In genomic region chr12:70978345-70978744, GRCm38 (mm10) we compare ENCODE assay signal across 20 mouse cellular contexts. TPM values are rescaled to one million over a fixed set of nuclear protein-coding genes. Genes with fewer than 3 reads are reported as not detected.
DNase-seq lines count a peak whose midpoint lies in the region; ATAC-seq and TF ChIP-seq lines count a peak whose summit lies in the region.
"Had no signal": no experiment of that assay in that cellular context is flagged by ENCODE, and none has a peak within 500 bp of the region (broad histone marks: within the 10 kb centered on the region; RNA-seq: fewer than 3 reads in every experiment).

No protein-coding gene starts in this region.

- peaks cover 90% of the 10 kb centered on the region for H3K79me2 ChIP-seq in C2C12 (ENCODE audit: control insufficient read depth, insufficient read depth)

- no peak for DNase-seq in frontal cortex, adult 2 months (ENCODE audit: extremely low spot score in 1 of 2, low spot score in 1 of 2)
- DNase-seq in kidney, postnatal 25 days: no peak
- DNase-seq: adrenal gland, postnatal 10 days; cerebellum, adult 11 months; cerebellum, adult 8-10 months; cerebellum, postnatal 14 days; embryo, embryonic 11 days; forebrain, postnatal 0 days; heart, postnatal 36 days had no signal

- no peak overlapping the region for H3K4me3 ChIP-seq in intestine, postnatal 0 days (ENCODE audit: low read depth, low read length)
- H3K4me3 ChIP-seq in intestine, embryonic 15.5 days (replicated peaks): no peak overlapping the region
- no peak overlapping the region for H3K4me3 ChIP-seq in C2C12 (ENCODE audit: insufficient read depth, poor library complexity, severe bottlenecking)
- H3K4me3 ChIP-seq: embryonic facial prominence, embryonic 15.5 days; erythroblast, embryonic 14.5 days; forebrain, embryonic 12.5 days; heart, embryonic 13.5 days; hindbrain, embryonic 15.5 days had no signal

- H3K4me1 ChIP-seq in intestine, postnatal 0 days (replicated peaks; ENCODE audit: control insufficient read depth, insufficient read depth, low read length): 0 out of 2 replicates have a peak, but pooled peaks cover 4% of the 10 kb centered on the region
- H3K4me1 ChIP-seq in intestine, embryonic 15.5 days (replicated peaks): 0 out of 2 replicates have a peak, but pooled peaks cover 6% of the 10 kb centered on the region

- H3K27ac ChIP-seq in intestine, postnatal 0 days (ENCODE audit: low read depth, low read length): no peak overlapping the region
- no peak overlapping the region for H3K27ac ChIP-seq in intestine, embryonic 15.5 days
- H3K27ac ChIP-seq: embryonic facial prominence, embryonic 15.5 days; forebrain, embryonic 12.5 days; heart, embryonic 13.5 days; hindbrain, embryonic 15.5 days had no signal

- H3K27me3 ChIP-seq in intestine, postnatal 0 days (replicated peaks; ENCODE audit: control insufficient read depth, insufficient read depth, low read length): no peaks in the 10 kb centered on the region
- H3K27me3 ChIP-seq in intestine, embryonic 15.5 days (replicated peaks): no peaks in the 10 kb centered on the region
- no peaks in the 10 kb centered on the region for H3K27me3 ChIP-seq in C2C12 (ENCODE audit: control insufficient read depth, insufficient read depth, insufficient read length)
- H3K27me3 ChIP-seq: embryonic facial prominence, embryonic 15.5 days; forebrain, embryonic 12.5 days; heart, embryonic 13.5 days; hindbrain, embryonic 15.5 days had no signal

- peaks cover 79% of the 10 kb centered on the region for H3K79me3 ChIP-seq in C2C12 (ENCODE audit: low read depth)

- H3ac ChIP-seq in C2C12 (ENCODE audit: control insufficient read depth, insufficient read length, low read depth): no peak overlapping the region

- no peak overlapping the region for H3K4me2 ChIP-seq in intestine, postnatal 0 days (replicated peaks; ENCODE audit: low read depth)
- H3K4me2 ChIP-seq in intestine, embryonic 15.5 days (replicated peaks): no peak overlapping the region
- H3K4me2 ChIP-seq: embryonic facial prominence, embryonic 15.5 days; forebrain, embryonic 12.5 days; heart, embryonic 13.5 days; hindbrain, embryonic 15.5 days had no signal

- 35% methylated on average over 7 of the region's 7 CpGs for WGBS in intestine, postnatal 0 days
- 77% methylated on average over 7 of the region's 7 CpGs for WGBS in intestine, embryonic 15.5 days

- H3K36me3 ChIP-seq in intestine, postnatal 0 days (ENCODE audit: control insufficient read depth, insufficient read depth): peaks cover 16% of the 10 kb centered on the region; the same call in 1 of the 2 replicates
- H3K36me3 ChIP-seq in intestine, embryonic 15.5 days: peaks cover 2% of the 10 kb centered on the region; the same call in 1 of the 2 replicates
- peaks cover 49% of the 10 kb centered on the region for H3K36me3 ChIP-seq in C2C12 (ENCODE audit: control insufficient read depth, insufficient read depth)

- H3K9me3 ChIP-seq in intestine, postnatal 0 days (ENCODE audit: control insufficient read depth): no peaks in the 10 kb centered on the region
- no peaks in the 10 kb centered on the region for H3K9me3 ChIP-seq in intestine, embryonic 15.5 days
- H3K9me3 ChIP-seq: embryonic facial prominence, embryonic 15.5 days; forebrain, embryonic 12.5 days; G1E; heart, embryonic 13.5 days; hindbrain, embryonic 15.5 days had no signal

- no peak overlapping the region for H3K9ac ChIP-seq in intestine, postnatal 0 days (ENCODE audit: low read depth, low read length)
- no peak overlapping the region for H3K9ac ChIP-seq in intestine, embryonic 15.5 days
- H3K9ac ChIP-seq: embryonic facial prominence, embryonic 15.5 days; forebrain, embryonic 12.5 days; forebrain, postnatal 0 days; heart, embryonic 13.5 days; hindbrain, embryonic 15.5 days had no signal

- TF ChIP-seq CTCF in intestine, postnatal 0 days (IDR thresholded peaks at IDR 0.05; ENCODE audit: low read depth): peak; percentile 13; the same call in 1 of the 2 replicates
- no peak for TF ChIP-seq CTCF in C2C12 (IDR thresholded peaks at IDR 0.05; ENCODE audit: control insufficient read depth, insufficient read depth, insufficient read length)

- peak; percentile 27 for ATAC-seq in intestine, postnatal 0 days
- no peak for ATAC-seq in intestine, embryonic 15.5 days
- peak; percentile 23 for ATAC-seq in granulocyte monocyte progenitor cell, adult 5-6 weeks (replicated peaks; ENCODE audit: poor library complexity, severe bottlenecking)
- ATAC-seq: CD4-positive, CD25-positive, alpha-beta regulatory T cell, adult 4 months; forebrain, postnatal 0 days had no signal

TF ChIP-seq in C2C12, 6 proteins besides CTCF, POLR2A, EP300 and RAD21:
- TF ChIP-seq MAX (IDR thresholded peaks at IDR 0.05) (no peak), MYOD1 (IDR thresholded peaks at IDR 0.05; ENCODE audit: control insufficient read depth, insufficient read length, low read depth) (no peak), CEBPB (IDR thresholded peaks at IDR 0.05; ENCODE audit: low read depth) (peak; percentile 64), USF1 (IDR thresholded peaks at IDR 0.05; ENCODE audit: low read depth) (no peak), FOSL1 (IDR thresholded peaks at IDR 0.05; ENCODE audit: insufficient read depth, low read length, poor library complexity, severe bottlenecking) (no peak)

RNA-seq across cellular contexts. Expression of gene Psma3, which starts 3.9 kb away (rescaled TPM):
- polyA plus RNA-seq in intestine, postnatal 0 days (2015; fragmentation: Nextera tagmentation; extraction: Ambion mirVana): 365 and 387 TPM in 2 replicates
- polyA plus RNA-seq in intestine, embryonic 15.5 days (2015; fragmentation: Nextera tagmentation; extraction: Ambion mirVana): 593 and 607 TPM in 2 replicates
- polyA plus RNA-seq in C2C12 (2012; fragmentation: generic; extraction: Trizol): 270 TPM
- total RNA-seq in granulocyte monocyte progenitor cell, adult 5-6 weeks (2014; fragmentation: Nextera tagmentation): 400 and 405 TPM in 2 replicates
- 401 and 460 TPM in 2 replicates for total RNA-seq in granulocyte monocyte progenitor cell, adult 5-6 weeks (2017)
- 178 and 196 TPM in 2 replicates for polyA plus RNA-seq in frontal cortex, adult 2 months (2012; rRNA removed)

RNA-seq across cellular contexts. Expression of gene Arid4a, which starts 37.4 kb away (rescaled TPM):
- polyA plus RNA-seq in intestine, postnatal 0 days (2015; fragmentation: Nextera tagmentation; extraction: Ambion mirVana): 23.2 and 27.4 TPM in 2 replicates
- polyA plus RNA-seq in intestine, embryonic 15.5 days (2015; fragmentation: Nextera tagmentation; extraction: Ambion mirVana): 35.0 and 39.3 TPM in 2 replicates
- 2.0 TPM for polyA plus RNA-seq in C2C12 (2012; fragmentation: generic; extraction: Trizol)
- total RNA-seq in granulocyte monocyte progenitor cell, adult 5-6 weeks (2014; fragmentation: Nextera tagmentation): 23.8 and 26.9 TPM in 2 replicates
- 43.3 and 46.0 TPM in 2 replicates for total RNA-seq in granulocyte monocyte progenitor cell, adult 5-6 weeks (2017)
- polyA plus RNA-seq in frontal cortex, adult 2 months (2012; rRNA removed): 22.2 and 23.2 TPM in 2 replicates

RNA-seq across cellular contexts. Expression of gene Actr10, which starts 40.7 kb away (rescaled TPM):
- polyA plus RNA-seq in intestine, postnatal 0 days (2015; fragmentation: Nextera tagmentation; extraction: Ambion mirVana): 164 and 181 TPM in 2 replicates
- 192 and 223 TPM in 2 replicates for polyA plus RNA-seq in intestine, embryonic 15.5 days (2015; fragmentation: Nextera tagmentation; extraction: Ambion mirVana)
- 110 TPM for polyA plus RNA-seq in C2C12 (2012; fragmentation: generic; extraction: Trizol)
- 52.2 and 73.9 TPM in 2 replicates for total RNA-seq in granulocyte monocyte progenitor cell, adult 5-6 weeks (2014; fragmentation: Nextera tagmentation)
- total RNA-seq in granulocyte monocyte progenitor cell, adult 5-6 weeks (2017): 65.9 and 74.6 TPM in 2 replicates
- 70.7 and 78.0 TPM in 2 replicates for polyA plus RNA-seq in frontal cortex, adult 2 months (2012; rRNA removed)
